Mouse (Mus musculus) liver, adult 2 months (tissue): Measurements from ENCODE around the gene Aff3.

Experiments used
- CTCF ChIP-seq: fragments of 200-500 bp; IDR thresholded peaks from 2 replicates; pipeline ENCODE4 v1.5.1; 2011; ENCODE audit warnings: low read depth, low read length, control low read depth
- POLR2A ChIP-seq: fragments of 200-500 bp; IDR thresholded peaks from 2 replicates; pipeline ENCODE4 v1.6.1; 2011; ENCODE audit warnings: low read length, control low read depth; ENCODE audit not compliant: insufficient read depth; ENCODE audit errors: extremely low read depth

DNA sequence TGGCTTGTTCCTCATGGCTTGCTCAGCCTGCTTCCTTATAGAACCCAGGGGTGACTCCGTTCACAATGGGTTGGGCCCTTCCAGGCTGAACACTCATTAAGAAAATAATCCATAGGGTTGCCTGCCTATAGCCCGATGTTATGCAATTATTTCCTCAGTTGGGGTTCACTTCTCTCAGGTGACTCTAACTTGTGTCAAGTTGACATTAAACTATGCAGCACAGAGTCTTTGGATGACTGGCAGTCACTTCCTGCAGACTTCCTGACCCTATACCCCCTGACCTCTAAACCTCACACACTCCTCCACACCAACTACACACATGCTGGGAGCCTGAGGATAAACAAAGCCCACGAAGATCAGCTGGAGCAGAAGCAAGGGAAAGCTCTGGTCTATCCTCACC lies 15.6 kb downstream of the Aff3 start:
- no peak for TF ChIP-seq POLR2A
- no peak for TF ChIP-seq CTCF
